7 mouse cellular contexts compared by ENCODE assay signal in the genomic region with DNA sequence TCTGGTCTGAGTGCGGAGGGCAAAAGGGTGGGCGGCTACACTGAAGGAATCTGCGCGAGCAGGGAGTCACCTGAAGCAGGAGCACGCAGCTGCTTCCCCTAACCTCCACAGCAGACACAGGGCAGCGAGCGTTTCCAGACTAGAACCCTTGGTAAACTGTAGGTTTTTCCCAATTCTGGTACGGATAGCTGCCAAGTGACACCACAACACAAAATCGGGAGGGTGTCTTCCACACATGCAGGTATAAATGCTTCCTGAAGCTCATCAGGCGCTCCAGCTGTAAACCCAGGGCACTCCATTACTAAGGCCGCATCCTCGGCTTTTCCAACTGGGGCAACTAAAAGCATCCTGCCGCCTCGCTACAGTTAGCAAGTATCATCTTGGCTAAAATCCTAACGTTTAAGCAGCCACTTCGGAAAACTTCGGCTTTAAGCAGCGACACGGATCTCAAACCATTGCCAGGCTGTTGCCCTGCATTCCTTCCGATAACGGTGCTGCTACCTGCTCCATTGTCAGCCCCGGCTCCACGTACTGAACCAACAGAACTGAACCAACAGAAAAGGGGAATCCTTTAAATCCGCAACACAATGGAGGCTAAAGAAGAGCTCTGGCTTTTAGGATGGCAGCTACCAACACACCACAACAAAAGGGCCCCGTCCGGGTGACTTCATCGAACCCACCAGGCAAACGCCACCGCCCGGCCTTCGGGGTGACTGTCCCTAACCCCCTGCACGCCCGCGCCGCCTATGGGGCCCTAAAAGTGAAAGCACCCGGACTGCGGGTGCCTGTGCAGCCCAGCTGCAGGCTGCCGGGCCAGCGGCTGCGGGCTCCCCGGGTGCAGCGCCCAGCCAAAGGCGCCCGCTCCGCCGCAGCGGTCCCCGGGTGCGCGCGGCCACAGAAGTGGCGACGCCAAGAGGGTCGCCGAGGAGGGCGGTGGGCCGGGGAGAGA. TPM values are rescaled to one million over a fixed set of nuclear protein-coding genes. Genes with fewer than 3 reads are reported as not detected.
A peak's percentile ranks its signal among the peaks of the same experiment; 100 is the strongest.
DNase-seq lines count a peak whose midpoint lies in the region; ATAC-seq and TF ChIP-seq lines count a peak whose summit lies in the region.

No protein-coding gene starts in this region.

- peak; percentile 72 for ATAC-seq in embryonic facial prominence, embryonic 12.5 days (ENCODE audit: insufficient number of reproducible peaks, insufficient read depth, low FRiP score, low TSS enrichment)
- peak; percentile 78 for ATAC-seq in limb, embryonic 15.5 days (ENCODE audit: insufficient number of reproducible peaks, low FRiP score, low TSS enrichment, low read depth)
- peak; percentile 77 for ATAC-seq in midbrain, postnatal 0 days (ENCODE audit: low FRiP score)

- peak; percentile 45; the same call in 1 of the 2 replicates for TF ChIP-seq CTCF in midbrain, postnatal 0 days (IDR thresholded peaks at IDR 0.05)

- H3K4me3 ChIP-seq in embryonic facial prominence, embryonic 12.5 days = peak overlapping the region; percentile 65
- peak overlapping the region; percentile 97 for H3K4me3 ChIP-seq in limb, embryonic 15.5 days
- peak overlapping the region; percentile 94 for H3K4me3 ChIP-seq in midbrain, postnatal 0 days (ENCODE audit: low read depth, low read length)

- H3K4me1 ChIP-seq in embryonic facial prominence, embryonic 12.5 days = peaks cover 10% of the 10 kb centered on the region
- peaks cover 21% of the 10 kb centered on the region for H3K4me1 ChIP-seq in limb, embryonic 15.5 days
- H3K4me1 ChIP-seq in midbrain, postnatal 0 days (ENCODE audit: insufficient read depth, low read length) = peaks cover 7% of the 10 kb centered on the region; the same call in 1 of the 2 replicates

- peak overlapping the region; percentile 87 for H3K27ac ChIP-seq in embryonic facial prominence, embryonic 12.5 days
- peak overlapping the region; percentile 96 for H3K27ac ChIP-seq in limb, embryonic 15.5 days
- H3K27ac ChIP-seq in midbrain, postnatal 0 days (ENCODE audit: low read depth, low read length) = peak overlapping the region; percentile 98

- no peaks in the 10 kb centered on the region for H3K27me3 ChIP-seq in embryonic facial prominence, embryonic 12.5 days
- H3K27me3 ChIP-seq in limb, embryonic 15.5 days = no peaks in the 10 kb centered on the region
- H3K27me3 ChIP-seq in midbrain, postnatal 0 days (ENCODE audit: insufficient read depth, low read length) = no peaks in the 10 kb centered on the region

- peak overlapping the region; percentile 76 for H3K9ac ChIP-seq in embryonic facial prominence, embryonic 12.5 days
- peak overlapping the region; percentile 96 for H3K9ac ChIP-seq in limb, embryonic 15.5 days
- peak overlapping the region; percentile 91 for H3K9ac ChIP-seq in midbrain, postnatal 0 days (replicated peaks; ENCODE audit: low read length, poor library complexity, severe bottlenecking)

- peak overlapping the region; percentile 82 for H3K4me2 ChIP-seq in embryonic facial prominence, embryonic 12.5 days (replicated peaks)
- H3K4me2 ChIP-seq in limb, embryonic 15.5 days = peak overlapping the region; percentile 66
- peak overlapping the region; percentile 85 for H3K4me2 ChIP-seq in midbrain, postnatal 0 days (ENCODE audit: low read depth, low read length, poor library complexity, severe bottlenecking)

- peak; percentile 90 for DNase-seq in adrenal gland, postnatal 14 days
- peak; percentile 61 for DNase-seq in heart, adult 8-10 months (ENCODE audit: low spot score)
- DNase-seq in kidney, adult 9 months = peak; percentile 62
- DNase-seq in midbrain, postnatal 0 days (ENCODE audit: low spot score) = peak; percentile 76
- DNase-seq in spleen, postnatal 10 days (ENCODE audit: low spot score in 2 of 2) = peak; percentile 70 to 85

- under 1% methylated on average over 55 of the region's 57 CpGs for WGBS in embryonic facial prominence, embryonic 12.5 days
- under 1% methylated on average over 54 of the region's 57 CpGs for WGBS in limb, embryonic 15.5 days
- under 1% methylated on average over 55 of the region's 57 CpGs for WGBS in midbrain, postnatal 0 days

- no peaks in the 10 kb centered on the region for H3K36me3 ChIP-seq in embryonic facial prominence, embryonic 12.5 days
- no peaks in the 10 kb centered on the region for H3K36me3 ChIP-seq in limb, embryonic 15.5 days
- H3K36me3 ChIP-seq in midbrain, postnatal 0 days (ENCODE audit: insufficient read depth, low read length) = no peaks in the 10 kb centered on the region

- no peaks in the 10 kb centered on the region for H3K9me3 ChIP-seq in embryonic facial prominence, embryonic 12.5 days
- H3K9me3 ChIP-seq in limb, embryonic 15.5 days = no peaks in the 10 kb centered on the region
- no peaks in the 10 kb centered on the region for H3K9me3 ChIP-seq in midbrain, postnatal 0 days (ENCODE audit: low read length)

RNA-seq across cellular contexts. Expression of gene Gm43552, which starts 0.6 kb away (rescaled TPM):
- total RNA-seq in adrenal gland, postnatal 14 days (2021) = not detected in 2 replicates
- polyA plus RNA-seq in embryonic facial prominence, embryonic 12.5 days (2016; fragmentation: Nextera tagmentation; extraction: Ambion mirVana) = not detected in 2 replicates
- total RNA-seq in heart, adult 8-10 months (2022) = 1 to 10 TPM in 2 of 4 experiments, not detected in 2; 3.1 to 6.3 TPM
- polyA plus RNA-seq in limb, embryonic 15.5 days (2015; fragmentation: Nextera tagmentation; extraction: Ambion mirVana) = not detected in 2 replicates
- not detected in 2 replicates for total RNA-seq in midbrain, postnatal 0 days (2014; rRNA removed)
- polyA plus RNA-seq in midbrain, postnatal 0 days (2015; fragmentation: Nextera tagmentation; extraction: Ambion mirVana) = not detected in 2 replicates

RNA-seq across cellular contexts. Expression of gene Smim14, which starts 44.9 kb away (rescaled TPM):
- total RNA-seq in adrenal gland, postnatal 14 days (2021) = 133 and 149 TPM in 2 replicates
- 108 and 111 TPM in 2 replicates for polyA plus RNA-seq in embryonic facial prominence, embryonic 12.5 days (2016; fragmentation: Nextera tagmentation; extraction: Ambion mirVana)
- total RNA-seq in heart, adult 8-10 months (2022) = 100 to 1,000 TPM in 1 of 4 experiments, 10 to 100 TPM in 3; 92.2 to 104 (median 96.7) TPM
- 150 and 154 TPM in 2 replicates for polyA plus RNA-seq in limb, embryonic 15.5 days (2015; fragmentation: Nextera tagmentation; extraction: Ambion mirVana)
- total RNA-seq in midbrain, postnatal 0 days (2014; rRNA removed) = 189 and 204 TPM in 2 replicates
- polyA plus RNA-seq in midbrain, postnatal 0 days (2015; fragmentation: Nextera tagmentation; extraction: Ambion mirVana) = 222 and 238 TPM in 2 replicates

RNA-seq across cellular contexts. Expression of gene Ube2k, which starts 45.0 kb away (rescaled TPM):
- 107 and 112 TPM in 2 replicates for total RNA-seq in adrenal gland, postnatal 14 days (2021)
- polyA plus RNA-seq in embryonic facial prominence, embryonic 12.5 days (2016; fragmentation: Nextera tagmentation; extraction: Ambion mirVana) = 201 and 206 TPM in 2 replicates
- total RNA-seq in heart, adult 8-10 months (2022) = 10 to 100 TPM; 51.6 to 68.1 (median 54.5) TPM
- polyA plus RNA-seq in limb, embryonic 15.5 days (2015; fragmentation: Nextera tagmentation; extraction: Ambion mirVana) = 169 and 171 TPM in 2 replicates
- 40.4 and 55.0 TPM in 2 replicates for total RNA-seq in midbrain, postnatal 0 days (2014; rRNA removed)
- polyA plus RNA-seq in midbrain, postnatal 0 days (2015; fragmentation: Nextera tagmentation; extraction: Ambion mirVana) = 186 and 194 TPM in 2 replicates

RNA-seq across cellular contexts. Expression of gene Ugdh, which starts 56.3 kb away (rescaled TPM):
- total RNA-seq in adrenal gland, postnatal 14 days (2021) = 47.7 and 48.7 TPM in 2 replicates
- polyA plus RNA-seq in embryonic facial prominence, embryonic 12.5 days (2016; fragmentation: Nextera tagmentation; extraction: Ambion mirVana) = 146 and 147 TPM in 2 replicates
- total RNA-seq in heart, adult 8-10 months (2022) = 10 to 100 TPM; 11.3 to 13.9 (median 12.7) TPM
- 125 and 126 TPM in 2 replicates for polyA plus RNA-seq in limb, embryonic 15.5 days (2015; fragmentation: Nextera tagmentation; extraction: Ambion mirVana)
- 17.4 and 24.9 TPM in 2 replicates for total RNA-seq in midbrain, postnatal 0 days (2014; rRNA removed)
- 28.7 and 29.6 TPM in 2 replicates for polyA plus RNA-seq in midbrain, postnatal 0 days (2015; fragmentation: Nextera tagmentation; extraction: Ambion mirVana)

Comparison
In these comparisons a context has a peak if more than half of its experiments do, and no peak if none do; other contexts are left out.
1. Peak in every context shown above with its lines: DNase-seq, ATAC-seq, H3K4me3 ChIP-seq and H3K27ac ChIP-seq.